Mouse (Mus musculus): ENCODE measurements around the gene Pln.

The Pln gene

GRCm38 (mm10) chr10:53364311-53364710 is 26.8 kb downstream of the Pln start:
- no peak for DNase-seq (ENCODE audit: low spot score in 2 of 2)

- DNase-seq (ENCODE audit: low spot score in 2 of 2), result no peak
Measured at GRCm38 (mm10) chr10:53367265-53367664, 29.8 kb downstream of the Pln start.

DNA sequence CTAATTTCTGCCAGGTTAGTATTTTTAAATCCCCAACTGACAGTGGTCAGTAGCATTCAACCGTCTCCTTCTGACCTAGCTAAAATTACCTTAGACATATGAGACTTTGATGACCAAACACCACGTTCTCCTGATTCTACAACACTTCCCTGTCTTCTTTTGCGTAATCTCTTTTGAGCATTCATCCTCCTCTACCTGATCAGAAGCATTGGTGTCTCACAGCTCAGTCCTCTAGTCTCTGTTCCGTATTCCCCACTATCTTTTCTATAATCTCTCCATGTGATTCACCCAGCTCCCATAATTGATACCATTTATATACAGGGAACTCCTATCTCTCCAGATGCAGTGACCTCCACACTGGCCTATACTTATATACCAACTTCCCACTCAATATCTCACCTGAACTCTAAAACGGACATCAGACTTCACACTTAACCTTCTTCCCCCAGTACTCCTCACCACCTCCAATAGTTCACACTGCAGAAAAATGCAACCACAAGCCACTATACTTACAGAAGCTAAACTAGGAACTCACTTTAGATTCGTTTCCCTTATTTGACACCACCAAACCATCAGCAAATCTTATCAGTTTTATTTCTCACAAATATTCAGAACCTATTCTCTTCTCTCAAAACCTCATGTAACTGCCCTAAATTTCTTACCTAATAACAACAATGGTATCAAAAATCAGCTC is 36.6 kb downstream of the Pln start:
- DNase-seq (ENCODE audit: low spot score in 2 of 2), result no peak

GRCm38 (mm10) chr10:53377096-53377495 is 39.6 kb downstream of the Pln start:
- no peak for DNase-seq (ENCODE audit: low spot score in 2 of 2)

- DNase-seq (ENCODE audit: low spot score in 2 of 2), result no peak
Measured at GRCm38 (mm10) chr10:53378296-53378695, 40.8 kb downstream of the Pln start.

GRCm38 (mm10) chr10:53378981-53379708 is 41.7 kb downstream of the Pln start:
- DNase-seq (ENCODE audit: low spot score in 2 of 2), result peak in 1 of 2 experiments; percentile 71

- peak in 1 of 2 experiments; percentile 89 for DNase-seq (ENCODE audit: low spot score in 2 of 2)
Measured at GRCm38 (mm10) chr10:53379709-53380106, 42.2 kb downstream of the Pln start, which contains the start of gene Cep85l. Gene Cep85l, minus strand, starts transcription at chr10:53379947.

- DNase-seq (ENCODE audit: low spot score in 2 of 2), result no peak
Measured at GRCm38 (mm10) chr10:53382696-53383365, 45.4 kb downstream of the Pln start.

DNA sequence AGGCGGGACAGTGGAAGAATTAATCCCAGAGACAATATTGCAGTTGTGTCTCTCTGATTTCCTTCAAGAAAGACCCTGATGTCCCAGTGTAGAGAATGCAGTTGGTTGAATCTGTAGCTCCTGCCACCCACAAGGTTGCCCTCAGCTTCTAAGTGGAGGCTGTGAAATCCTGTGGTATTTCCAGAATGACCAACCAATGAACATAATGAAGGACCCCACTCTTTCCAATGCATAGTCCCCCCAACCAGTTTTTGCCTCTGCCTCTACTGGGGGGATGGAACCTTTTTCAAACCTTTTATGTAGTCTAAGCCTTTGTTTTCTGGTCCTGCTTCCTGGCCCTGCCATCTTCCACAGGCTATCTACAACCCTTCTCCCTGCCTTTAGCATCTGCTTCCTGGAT is 47.4 kb downstream of the Pln start:
- no peak for DNase-seq (ENCODE audit: low spot score in 2 of 2)

- no peak for DNase-seq (ENCODE audit: low spot score in 2 of 2)
Measured at GRCm38 (mm10) chr10:53385438-53385837, 48.0 kb downstream of the Pln start.

DNA sequence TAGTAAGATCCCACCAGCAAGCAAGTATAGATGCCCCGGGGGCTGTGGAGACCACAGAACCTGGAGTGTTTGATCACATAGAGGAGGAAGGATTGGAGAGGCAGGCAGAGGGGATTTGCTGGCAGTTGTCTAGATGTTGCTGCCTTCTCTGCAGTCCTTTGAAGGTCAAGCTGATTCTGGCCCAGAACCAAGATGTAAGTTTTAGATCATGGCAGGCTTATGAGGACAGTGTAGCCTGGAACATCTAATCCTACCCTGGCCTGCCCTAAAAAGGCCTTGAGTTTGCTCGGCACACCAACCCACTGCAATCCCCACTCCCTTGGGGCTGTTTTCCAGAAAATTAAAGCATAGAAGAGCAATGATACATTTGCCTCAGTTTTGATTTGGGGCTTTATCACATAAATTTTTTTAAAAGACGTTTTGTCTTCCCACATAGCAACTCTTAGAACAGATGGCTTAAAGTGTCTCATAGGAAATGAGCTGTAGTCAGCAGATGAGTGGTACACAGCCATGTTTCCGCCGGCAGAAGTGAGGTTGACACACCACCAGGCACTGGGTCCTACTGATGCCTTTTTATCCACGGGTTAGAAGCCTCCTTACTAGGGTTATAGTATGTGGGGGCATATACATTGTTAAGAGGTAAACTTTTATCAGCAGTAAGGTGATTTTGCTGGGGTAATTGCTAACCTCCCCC is 50.9 kb downstream of the Pln start:
- DNase-seq (ENCODE audit: low spot score in 2 of 2), result no peak

- DNase-seq (ENCODE audit: low spot score in 2 of 2), result no peak
Measured at GRCm38 (mm10) chr10:53394923-53395629, 57.6 kb downstream of the Pln start.
